Mouse (Mus musculus) myocyte (in vitro differentiated cells): ENCODE data around the gene Cdc42bpb.

ENCODE experiments used
- MAX ChIP-seq: IDR thresholded peaks from one replicate; pipeline ENCODE4 v1.6.1; 2011; ENCODE audit warnings: low read depth, mild to moderate bottlenecking, control low read depth
- MYOD1 ChIP-seq, 3 experiments: IDR thresholded peaks; one replicate each; pipeline ENCODE4 v1.6.1; 2011; ENCODE audit warnings: control low read depth in 2 of 3, low read depth in 2 of 3, mild to moderate bottlenecking in 2 of 3, moderate library complexity in 1 of 3; ENCODE audit not compliant: insufficient read length in 2 of 3, control insufficient read depth in 1 of 3
- POLR2A ChIP-seq: IDR thresholded peaks from one replicate; pipeline ENCODE4 v1.6.1; 2011; ENCODE audit warnings: low read depth, mild to moderate bottlenecking, control low read depth, moderate library complexity; ENCODE audit not compliant: insufficient read length
- TCF12 ChIP-seq: IDR thresholded peaks from one replicate; pipeline ENCODE4 v1.6.1; 2011; ENCODE audit warnings: mild to moderate bottlenecking, control low read depth; ENCODE audit not compliant: poor library complexity, insufficient read depth, severe bottlenecking
- USF1 ChIP-seq: IDR thresholded peaks from one replicate; pipeline ENCODE4 v1.6.1; 2011; ENCODE audit warnings: low read depth, mild to moderate bottlenecking, control low read depth, moderate library complexity

GRCm38 (mm10) chr12:111272420-111272819, 105.1 kb downstream of the Cdc42bpb start:
- TF ChIP-seq MYOD1 (IDR thresholded peaks at IDR 0.05; ENCODE audit: control insufficient read depth in 1 of 3, insufficient read length in 2 of 3, low read depth in 2 of 3) = no peak
- TF ChIP-seq POLR2A = no peak
- no peak for TF ChIP-seq USF1
- TF ChIP-seq MAX = no peak
- no peak for TF ChIP-seq TCF12
